Mouse (Mus musculus) megakaryocyte, embryonic 14.5 days (primary cell): ENCODE results near the gene Glt28d2.

Source experiments
- FLI1 ChIP-seq: IDR thresholded peaks from 2 replicates; pipeline ENCODE4 v1.6.1; 2012; ENCODE audit warnings: low read length, inconsistent platforms, mixed read lengths
- GATA1 ChIP-seq: IDR thresholded peaks from 3 replicates; pipeline ENCODE4 v1.6.1; 2012; ENCODE audit warnings: mixed read lengths, low read length, inconsistent platforms, borderline replicate concordance

GRCm38 (mm10) chr3:85863996-85864395, 23.3 kb downstream of the Glt28d2 start:
- TF ChIP-seq FLI1 (no peak), GATA1 (no peak)
